Mouse (Mus musculus): ENCODE data around the gene Cfap43.

Gene Cfap43

GRCm38 (mm10) chr19:47917396-47917795 lies 1.7 kb downstream of the Cfap43 start:
- intact Hi-C loops (cut with DNase I) = no loop called here

GRCm38 (mm10) chr19:47915251-47915650 lies 3.8 kb downstream of the Cfap43 start:
- intact Hi-C loops (cut with DNase I) = no loop called here

GRCm38 (mm10) chr19:47914191-47914590 lies 4.9 kb downstream of the Cfap43 start:
- intact Hi-C loops (cut with DNase I) = no loop called here

- intact Hi-C loops (cut with DNase I) = no loop called here
Observed at GRCm38 (mm10) chr19:47913344-47913743, 5.7 kb downstream of the Cfap43 start.

- intact Hi-C loops (cut with DNase I) = no loop called here
Observed at GRCm38 (mm10) chr19:47910751-47911150, 8.3 kb downstream of the Cfap43 start.

GRCm38 (mm10) chr19:47910117-47910618 lies 8.9 kb downstream of the Cfap43 start:
- intact Hi-C loops (cut with DNase I) = no loop called here

GRCm38 (mm10) chr19:47909387-47910116 lies 9.5 kb downstream of the Cfap43 start:
- intact Hi-C loops (cut with DNase I) = no loop called here

- intact Hi-C loops (cut with DNase I) = no loop called here
Observed at GRCm38 (mm10) chr19:47908961-47909371, 10.1 kb downstream of the Cfap43 start.

GRCm38 (mm10) chr19:47907596-47907995 lies 11.5 kb downstream of the Cfap43 start:
- intact Hi-C loops (cut with DNase I) = no loop called here

GRCm38 (mm10) chr19:47905603-47906002 lies 13.5 kb downstream of the Cfap43 start:
- intact Hi-C loops (cut with DNase I) = no loop called here

GRCm38 (mm10) chr19:47905081-47905480 lies 14.0 kb downstream of the Cfap43 start:
- intact Hi-C loops (cut with DNase I) = no loop called here

- intact Hi-C loops (cut with DNase I) = no loop called here
Observed at GRCm38 (mm10) chr19:47903679-47904078, 15.4 kb downstream of the Cfap43 start.

- intact Hi-C loops (cut with DNase I) = no loop called here
Observed at GRCm38 (mm10) chr19:47902316-47903201, 16.5 kb downstream of the Cfap43 start.

GRCm38 (mm10) chr19:47900558-47900957 lies 18.5 kb downstream of the Cfap43 start:
- intact Hi-C loops (cut with DNase I) = no loop called here

GRCm38 (mm10) chr19:47900012-47900411 lies 19.1 kb downstream of the Cfap43 start:
- intact Hi-C loops (cut with DNase I) = no loop called here

- intact Hi-C loops (cut with DNase I) = no loop called here
Observed at GRCm38 (mm10) chr19:47898472-47899079, 20.5 kb downstream of the Cfap43 start.

GRCm38 (mm10) chr19:47893092-47893491 lies 26.0 kb downstream of the Cfap43 start:
- intact Hi-C loops (cut with DNase I) = no loop called here

- intact Hi-C loops (cut with DNase I) = no loop called here
Observed at GRCm38 (mm10) chr19:47891562-47892312, 27.4 kb downstream of the Cfap43 start.

GRCm38 (mm10) chr19:47890489-47891130 lies 28.5 kb downstream of the Cfap43 start:
- intact Hi-C loops (cut with DNase I) = no loop called here

- intact Hi-C loops (cut with DNase I) = no loop called here
Observed at GRCm38 (mm10) chr19:47888037-47888436, 31.1 kb downstream of the Cfap43 start.

- intact Hi-C loops (cut with DNase I) = no loop called here
Observed at GRCm38 (mm10) chr19:47887417-47887816, 31.7 kb downstream of the Cfap43 start.

All from adrenal gland (tissue).